Mouse (Mus musculus) liver, postnatal 0 days (tissue): Measurements from ENCODE around the gene Muc3a.

ENCODE experiments used
- CTCF ChIP-seq: sonication (generic); IDR thresholded peaks from 2 replicates; pipeline ENCODE4 v1.5.1; 2016; ENCODE audit warnings: antibody characterized with exemption, low read depth
- EP300 ChIP-seq: IDR thresholded peaks from 2 replicates; pipeline ENCODE4 v1.6.1; 2016; ENCODE audit warnings: antibody characterized with exemption, low read depth, mild to moderate bottlenecking

DNA sequence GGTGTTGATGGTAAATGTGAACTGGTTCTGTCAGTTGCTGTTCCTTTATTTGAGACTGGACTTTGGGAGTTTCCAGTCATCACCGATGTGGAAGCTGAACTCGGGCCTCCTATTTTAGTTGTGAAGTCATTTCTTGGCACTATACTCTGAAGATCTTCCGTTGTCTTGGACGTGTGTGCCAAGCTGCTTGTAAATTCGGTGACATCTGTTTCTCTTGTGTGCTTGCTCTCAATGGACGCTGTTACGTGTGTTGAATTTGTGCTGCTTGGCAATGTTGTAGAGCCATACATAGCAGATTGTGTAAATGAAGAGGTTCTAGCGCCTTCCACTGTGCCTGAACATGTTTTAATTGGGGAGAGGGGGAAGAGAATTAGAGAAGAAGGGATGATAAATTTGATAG lies 26.8 kb downstream of the Muc3a start:
- TF ChIP-seq CTCF (no peak), EP300 (no peak)
